Mouse (Mus musculus): ENCODE measurements at regions not wholly inside any gene's neighbourhood (a gene's known extent, or its start where the extent isn't known, plus 50 kb on each side); places are given as distances from the start of the nearest gene placed in this dataset.

DNA sequence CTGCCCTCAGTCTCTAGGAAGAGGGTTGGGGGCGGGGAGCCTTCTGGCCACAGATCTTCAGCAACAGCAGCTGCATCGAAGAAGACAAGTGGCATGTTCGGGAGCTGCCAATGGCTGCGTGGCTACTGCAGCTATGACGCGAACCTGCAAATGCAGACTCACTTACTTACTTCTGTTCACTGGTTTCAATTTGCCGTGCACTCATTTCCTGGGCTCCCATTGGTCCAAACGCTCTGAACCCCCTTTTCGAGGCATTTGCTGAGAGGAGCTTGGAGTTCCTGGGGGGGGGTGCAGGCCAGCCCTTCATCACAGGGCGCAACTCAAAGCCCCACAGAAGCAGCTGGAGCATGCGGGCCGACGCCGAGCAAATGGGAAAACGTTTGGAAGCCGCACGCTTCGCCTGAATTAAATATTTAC lies 362.4 kb downstream of the H2al1j start:
- TF ChIP-seq CTCF (IDR thresholded peaks at IDR 0.05; ENCODE audit: borderline replicate concordance, insufficient read depth, low read depth, low read length) = no peak
- TF ChIP-seq POLR2A (IDR thresholded peaks at IDR 0.05; ENCODE audit: borderline replicate concordance, insufficient read depth, low read length) = no peak
- no peak for DNase-seq
- Histone ChIP-seq H3K4me3 (replicated peaks; ENCODE audit: insufficient read depth, low read depth, low read length) (no peak overlapping the region), H3K27me3 (ENCODE audit: control insufficient read depth, insufficient read depth, low read length) (no peaks in the 10 kb centered on the region), H3K27ac (ENCODE audit: insufficient read depth, low read length) (no peak overlapping the region), H3K4me1 (ENCODE audit: control insufficient read depth, insufficient read depth, low read length) (no peaks in the 10 kb centered on the region)
- 66% methylated on average over 18 of the region's 18 CpGs for WGBS

DNA sequence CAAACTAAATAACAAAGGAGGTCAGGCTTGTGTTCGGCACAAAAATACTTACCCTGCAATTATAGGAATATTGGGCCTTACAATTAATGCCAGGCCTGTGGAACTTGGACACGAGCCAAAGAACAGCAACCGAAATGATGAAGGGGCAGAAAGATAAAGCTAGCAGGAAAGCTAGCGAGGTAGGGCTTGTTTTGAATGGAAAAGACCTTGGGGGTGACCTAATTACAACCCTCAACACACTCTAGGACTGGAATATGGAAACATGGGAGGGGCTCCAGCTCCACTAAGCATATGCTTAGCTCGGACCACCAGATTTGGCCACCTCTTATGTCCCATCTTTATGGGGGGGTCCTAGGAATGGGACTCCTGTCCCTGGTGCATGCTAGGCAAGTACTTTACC lies 362.8 kb downstream of the H2al1j start:
- Histone ChIP-seq H3K27ac (ENCODE audit: insufficient read depth, low read length) (no peak overlapping the region), H3K27me3 (ENCODE audit: control insufficient read depth, insufficient read depth, low read length) (no peaks in the 10 kb centered on the region), H3K4me3 (replicated peaks; ENCODE audit: insufficient read depth, low read depth, low read length) (no peak overlapping the region), H3K4me1 (ENCODE audit: control insufficient read depth, insufficient read depth, low read length) (no peaks in the 10 kb centered on the region)
- no peak for DNase-seq
- 50% methylated on average over 5 of the region's 5 CpGs for WGBS
- TF ChIP-seq POLR2A (IDR thresholded peaks at IDR 0.05; ENCODE audit: borderline replicate concordance, insufficient read depth, low read length) (no peak), CTCF (IDR thresholded peaks at IDR 0.05; ENCODE audit: borderline replicate concordance, insufficient read depth, low read depth, low read length) (no peak)

DNA sequence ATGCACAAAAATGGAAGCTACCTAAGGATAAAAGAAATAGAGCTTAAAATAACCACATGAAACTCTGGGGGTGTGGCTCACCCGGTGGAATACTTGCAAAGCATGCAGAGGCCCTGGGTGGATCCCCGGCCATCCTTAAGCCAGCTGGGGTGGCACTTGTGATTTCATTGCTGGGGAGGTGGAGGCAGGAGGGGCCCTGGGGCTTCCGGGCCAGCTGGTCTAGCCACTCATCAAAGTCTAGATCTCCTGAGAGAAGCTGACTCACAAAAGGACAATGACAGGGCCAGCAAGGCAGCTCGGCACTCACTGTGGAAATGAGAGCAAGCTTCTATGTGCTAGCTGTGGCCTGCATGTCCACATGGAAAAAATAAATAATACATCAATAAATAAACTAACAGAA lies 363.4 kb downstream of the H2al1j start:
- no peaks in the 10 kb centered on the region for H3K4me1 ChIP-seq (ENCODE audit: control insufficient read depth, insufficient read depth, low read length)
- H3K27me3 ChIP-seq (ENCODE audit: control insufficient read depth, insufficient read depth, low read length) = no peaks in the 10 kb centered on the region
- no peak overlapping the region for H3K27ac ChIP-seq (ENCODE audit: insufficient read depth, low read length)
- no peak overlapping the region for H3K4me3 ChIP-seq (replicated peaks; ENCODE audit: insufficient read depth, low read depth, low read length)
- WGBS = 80% methylated on average over 4 of the region's 4 CpGs
- no peak for DNase-seq
- TF ChIP-seq POLR2A (IDR thresholded peaks at IDR 0.05; ENCODE audit: borderline replicate concordance, insufficient read depth, low read length) = no peak
- no peak for TF ChIP-seq CTCF (IDR thresholded peaks at IDR 0.05; ENCODE audit: borderline replicate concordance, insufficient read depth, low read depth, low read length)

DNA sequence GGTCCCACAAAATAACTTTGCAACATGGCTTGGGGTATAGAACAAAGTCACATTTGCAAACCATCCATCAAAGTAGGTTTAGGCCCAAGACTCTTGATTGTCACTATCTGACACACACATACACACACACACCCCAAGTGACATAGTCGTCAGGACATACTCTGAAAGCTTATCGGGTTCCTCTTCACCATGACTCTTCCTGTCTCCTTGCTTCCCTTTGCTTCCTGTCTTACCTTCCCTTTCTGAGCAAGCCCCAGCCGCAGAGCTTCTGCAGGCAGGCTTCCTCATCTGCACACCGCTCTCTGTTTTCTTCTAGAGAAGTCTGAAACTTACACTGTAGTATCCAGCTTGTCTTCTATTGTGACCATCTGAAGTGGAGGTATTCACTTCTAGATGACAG lies 368.9 kb downstream of the H2al1j start:
- no peak for TF ChIP-seq POLR2A (IDR thresholded peaks at IDR 0.05; ENCODE audit: borderline replicate concordance, insufficient read depth, low read length)
- H3K27me3 ChIP-seq (ENCODE audit: control insufficient read depth, insufficient read depth, low read length) = no peaks in the 10 kb centered on the region
- H3K4me3 ChIP-seq (replicated peaks; ENCODE audit: insufficient read depth, low read depth, low read length) = no peak overlapping the region
- 97% methylated on average over 4 of the region's 4 CpGs for WGBS
- DNase-seq = no peak
- H3K27ac ChIP-seq (ENCODE audit: insufficient read depth, low read length) = no peak overlapping the region
- H3K4me1 ChIP-seq (ENCODE audit: control insufficient read depth, insufficient read depth, low read length) = no peaks in the 10 kb centered on the region

DNA sequence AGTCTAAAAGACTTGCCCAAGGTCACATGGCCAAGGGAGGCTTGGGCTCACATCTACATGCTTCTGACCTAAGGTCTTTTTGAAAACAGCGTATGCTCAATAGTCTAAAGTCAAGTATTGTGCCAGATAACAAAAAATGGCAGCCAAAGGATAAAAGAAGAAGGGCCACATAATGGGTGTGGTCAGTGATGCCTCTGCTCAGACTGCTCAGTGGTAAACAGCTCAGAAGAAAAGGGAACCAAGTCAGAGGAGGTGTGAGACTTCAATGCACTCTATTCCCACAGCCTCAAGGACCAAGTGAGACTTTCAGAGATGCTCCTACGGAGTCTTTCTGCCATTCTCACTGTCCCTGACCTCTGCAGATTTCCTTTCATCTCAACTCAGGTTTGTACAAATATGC lies 373.5 kb downstream of the H2al1j start:
- H3K27me3 ChIP-seq (ENCODE audit: control insufficient read depth, insufficient read depth, low read length) = no peaks in the 10 kb centered on the region
- TF ChIP-seq POLR2A (IDR thresholded peaks at IDR 0.05; ENCODE audit: borderline replicate concordance, insufficient read depth, low read length) (no peak), CTCF (IDR thresholded peaks at IDR 0.05; ENCODE audit: borderline replicate concordance, insufficient read depth, low read depth, low read length) (no peak)
- no peak overlapping the region for H3K27ac ChIP-seq (ENCODE audit: insufficient read depth, low read length)
- no peaks in the 10 kb centered on the region for H3K4me1 ChIP-seq (ENCODE audit: control insufficient read depth, insufficient read depth, low read length)
- DNase-seq = no peak
- H3K4me3 ChIP-seq (replicated peaks; ENCODE audit: insufficient read depth, low read depth, low read length) = no peak overlapping the region
- 91% methylated on average over 2 of the region's 2 CpGs for WGBS

DNA sequence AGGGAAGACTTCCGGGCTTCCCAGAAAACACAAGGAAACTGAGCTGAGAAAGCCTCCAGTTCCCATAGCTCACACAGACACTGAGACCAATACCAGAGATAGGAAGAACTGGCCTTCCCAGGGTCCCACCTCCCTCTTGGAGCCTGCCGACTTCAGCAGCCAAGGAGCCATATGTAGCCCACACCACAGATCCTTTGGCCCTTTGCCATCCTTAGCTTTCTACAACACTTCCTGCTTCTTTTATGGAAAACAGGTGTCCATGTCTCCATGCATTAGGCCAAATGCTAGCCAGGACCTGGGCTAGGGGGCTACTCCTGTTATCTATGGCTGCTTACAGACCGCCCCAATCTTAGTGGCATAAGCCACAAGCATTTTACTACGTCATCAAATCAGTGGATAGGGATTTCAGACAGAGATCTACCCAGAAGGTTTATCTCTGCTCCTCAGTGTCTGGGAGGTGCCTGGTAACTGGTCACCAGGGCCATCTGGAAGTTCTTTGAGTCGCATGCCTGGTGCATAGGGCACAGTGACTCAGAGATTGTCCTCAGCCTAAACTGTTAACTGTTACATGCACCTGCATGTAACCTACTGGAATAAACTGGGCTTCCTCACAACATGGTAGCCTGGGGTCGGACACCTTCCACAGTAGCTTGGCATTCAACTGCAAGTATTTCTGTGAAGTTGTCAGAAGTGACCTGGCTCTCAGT lies 378.4 kb downstream of the H2al1j start:
- H3K27ac ChIP-seq (ENCODE audit: insufficient read depth, low read length) = no peak overlapping the region
- H3K4me3 ChIP-seq (replicated peaks; ENCODE audit: insufficient read depth, low read depth, low read length) = no peak overlapping the region
- TF ChIP-seq CTCF (IDR thresholded peaks at IDR 0.05; ENCODE audit: borderline replicate concordance, insufficient read depth, low read depth, low read length) = no peak
- no peak for TF ChIP-seq POLR2A (IDR thresholded peaks at IDR 0.05; ENCODE audit: borderline replicate concordance, insufficient read depth, low read length)
- H3K4me1 ChIP-seq (ENCODE audit: control insufficient read depth, insufficient read depth, low read length) = no peaks in the 10 kb centered on the region
- no peak for DNase-seq
- WGBS = 71% methylated on average over 6 of the region's 6 CpGs
- H3K27me3 ChIP-seq (ENCODE audit: control insufficient read depth, insufficient read depth, low read length) = no peaks in the 10 kb centered on the region

DNA sequence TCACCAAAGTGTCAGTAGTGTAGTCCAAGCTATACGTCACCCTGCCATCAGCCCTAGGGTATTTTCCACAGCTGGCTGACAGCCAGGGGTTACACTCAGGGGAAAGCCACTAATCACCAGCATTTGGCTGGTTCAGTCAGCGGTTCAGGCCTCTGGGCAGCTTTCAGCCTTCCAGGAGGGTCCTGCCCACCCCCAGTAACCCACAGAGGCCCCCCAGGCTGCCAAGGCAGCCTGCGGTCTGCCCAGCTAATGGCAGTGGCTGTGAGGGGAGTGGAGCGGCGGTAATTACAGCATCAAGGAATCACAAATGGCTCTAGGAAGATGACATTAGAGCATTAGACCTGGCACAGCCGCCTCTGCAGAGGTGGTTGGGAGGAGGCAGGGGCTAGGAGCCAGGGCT lies 379.7 kb downstream of the H2al1j start:
- H3K27ac ChIP-seq (ENCODE audit: insufficient read depth, low read length) = no peak overlapping the region
- no peaks in the 10 kb centered on the region for H3K4me1 ChIP-seq (ENCODE audit: control insufficient read depth, insufficient read depth, low read length)
- no peak for TF ChIP-seq POLR2A (IDR thresholded peaks at IDR 0.05; ENCODE audit: borderline replicate concordance, insufficient read depth, low read length)
- no peak for TF ChIP-seq CTCF (IDR thresholded peaks at IDR 0.05; ENCODE audit: borderline replicate concordance, insufficient read depth, low read depth, low read length)
- 78% methylated on average over 6 of the region's 6 CpGs for WGBS
- H3K4me3 ChIP-seq (replicated peaks; ENCODE audit: insufficient read depth, low read depth, low read length) = no peak overlapping the region
- DNase-seq = no peak
- H3K27me3 ChIP-seq (ENCODE audit: control insufficient read depth, insufficient read depth, low read length) = no peaks in the 10 kb centered on the region

DNA sequence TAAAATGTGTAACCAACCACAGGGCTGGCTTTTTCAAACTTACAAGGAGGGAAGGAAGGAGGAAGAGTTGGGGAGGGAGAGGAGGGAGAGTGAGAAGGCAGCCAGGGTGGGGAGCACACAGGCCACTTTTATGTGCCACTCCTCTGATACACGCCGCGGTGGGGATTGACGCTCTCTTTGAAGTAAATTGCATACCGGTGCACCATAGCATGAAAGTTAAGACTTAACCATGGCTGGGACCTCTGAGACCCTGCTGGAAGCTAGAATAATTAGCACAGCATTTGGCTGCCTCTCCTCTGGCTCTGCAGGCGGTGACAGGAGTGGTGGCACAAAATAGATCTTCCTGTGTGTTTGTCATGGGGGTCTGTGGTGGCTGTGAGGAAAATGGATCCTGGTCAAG lies 380.7 kb downstream of the H2al1j start:
- 50% methylated on average over 6 of the region's 6 CpGs for WGBS
- Histone ChIP-seq H3K4me3 (replicated peaks; ENCODE audit: insufficient read depth, low read depth, low read length) (no peak overlapping the region), H3K4me1 (ENCODE audit: control insufficient read depth, insufficient read depth, low read length) (0 out of 2 replicates have a peak, but pooled peaks cover 2% of the 10 kb centered on the region), H3K27me3 (ENCODE audit: control insufficient read depth, insufficient read depth, low read length) (no peaks in the 10 kb centered on the region), H3K27ac (ENCODE audit: insufficient read depth, low read length) (no peak overlapping the region)
- TF ChIP-seq POLR2A (IDR thresholded peaks at IDR 0.05; ENCODE audit: borderline replicate concordance, insufficient read depth, low read length) = no peak
- TF ChIP-seq CTCF (IDR thresholded peaks at IDR 0.05; ENCODE audit: borderline replicate concordance, insufficient read depth, low read depth, low read length) = no peak
- DNase-seq = no peak
